Mouse (Mus musculus): ENCODE measurements around the gene Nav3.
A peak's percentile ranks its signal among the peaks of the same experiment; 100 is the strongest.
"Not testable (repeated sequence)": the region's sequence is repeated elsewhere in the genome, so short reads cannot be mapped to it uniquely, and the experiment has no call there.

Nav3 gene

DNA sequence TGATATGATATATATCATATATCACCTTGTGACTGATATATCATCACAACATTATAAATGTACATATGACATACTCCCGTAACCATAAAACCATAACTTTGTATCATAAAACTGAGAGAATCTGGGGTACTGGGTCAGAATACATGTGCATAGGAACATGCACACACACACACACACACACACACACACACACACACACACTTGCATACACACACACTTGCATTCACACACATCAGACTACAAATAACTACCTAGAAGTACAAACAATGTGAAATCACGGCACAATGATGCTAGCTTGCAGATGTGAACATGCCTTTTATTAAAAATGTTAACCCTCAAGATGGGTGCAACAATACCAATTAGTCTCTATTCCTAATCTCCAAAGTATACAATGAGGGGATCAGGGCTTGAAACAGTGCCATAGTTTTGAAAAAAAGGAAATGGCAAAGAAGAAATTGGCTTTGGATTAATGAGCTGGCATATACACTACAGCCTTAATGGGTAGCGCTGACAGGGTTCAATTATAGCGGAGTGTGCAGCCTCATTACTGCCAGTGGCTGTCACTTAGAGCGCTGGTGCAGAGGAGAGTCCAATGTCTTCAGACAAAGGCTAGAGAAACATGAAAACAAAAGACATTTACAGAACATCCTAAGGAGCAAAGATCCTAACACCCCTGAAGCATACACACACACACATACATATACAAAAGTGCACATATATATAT lies 72.3 kb downstream of the Nav3 start:
- not testable (repeated sequence) for DNase-seq (ENCODE audit: low spot score in 2 of 2)

DNA sequence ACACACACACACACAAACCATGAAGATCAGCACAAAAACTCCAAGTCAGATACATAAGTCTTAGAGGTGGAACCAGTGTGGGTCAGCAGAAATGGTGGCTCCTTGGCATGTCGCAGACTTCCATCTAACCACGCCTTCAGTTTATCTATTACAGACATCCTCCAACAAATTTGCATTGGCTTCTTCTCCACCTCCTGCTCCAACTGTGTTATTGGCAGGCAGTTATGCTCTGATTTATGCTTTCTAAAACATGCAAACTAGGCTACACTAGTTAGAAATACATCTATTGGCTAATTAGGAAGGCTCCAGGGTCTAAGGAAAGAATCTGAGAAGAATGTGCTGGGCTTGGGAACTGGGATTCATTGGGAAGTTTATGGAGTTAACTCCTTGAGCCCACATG lies 75.2 kb downstream of the Nav3 start:
- DNase-seq (ENCODE audit: low spot score in 2 of 2), result no peak

DNA sequence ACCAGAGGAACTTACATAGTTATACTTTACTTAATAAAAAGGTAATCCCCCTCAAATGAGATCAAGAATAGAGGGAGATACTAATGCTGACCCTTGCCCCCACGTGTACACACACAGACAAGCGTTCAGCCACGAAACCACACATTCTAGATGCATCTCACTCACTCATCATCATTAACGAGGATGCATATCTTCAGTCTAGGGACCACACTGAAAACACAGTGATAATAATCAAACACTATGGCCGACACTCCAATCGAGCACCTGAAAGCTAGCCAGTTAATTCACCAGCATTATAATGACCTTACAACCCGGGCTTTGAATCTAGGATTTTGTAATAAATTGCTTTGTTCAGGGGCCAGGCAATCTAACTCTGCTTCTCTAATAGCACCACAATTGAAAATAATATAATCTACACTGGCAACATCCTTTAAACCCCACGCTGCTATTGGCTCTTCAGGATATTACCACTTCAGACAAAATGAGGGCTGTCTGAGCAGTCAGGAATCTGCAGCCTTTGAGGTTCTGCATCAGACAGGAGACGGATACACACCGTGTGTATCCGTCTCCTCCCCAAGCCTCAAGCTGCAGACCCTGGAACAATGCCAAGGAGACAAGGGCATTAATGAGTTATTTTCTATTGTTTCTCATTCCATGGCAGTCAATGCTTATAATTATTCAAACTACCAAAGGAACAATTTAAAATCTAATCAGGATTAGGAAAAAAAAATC lies 83.1 kb downstream of the Nav3 start:
- DNase-seq (ENCODE audit: low spot score in 2 of 2), result no peak

DNA sequence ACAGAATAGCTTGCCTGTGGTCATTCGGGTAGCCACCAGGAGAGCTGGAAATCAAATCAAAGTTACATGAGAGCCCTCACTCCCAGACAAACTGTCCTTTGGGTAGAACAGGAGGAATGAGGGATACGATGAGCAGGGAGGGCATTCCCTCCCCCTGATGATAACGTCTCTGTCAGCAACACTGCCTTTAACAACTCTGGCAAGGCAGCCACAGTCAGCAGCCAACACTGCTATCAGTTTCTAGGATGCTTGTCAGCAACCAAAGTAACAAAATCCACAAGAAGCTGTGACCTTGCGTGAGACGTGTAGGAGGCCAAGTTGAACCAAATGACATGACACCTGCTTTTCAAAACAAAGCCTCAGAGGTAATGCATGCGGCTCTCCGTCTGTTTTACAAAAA lies 103.9 kb downstream of the Nav3 start:
- no peak for DNase-seq (ENCODE audit: low spot score in 2 of 2)

DNA sequence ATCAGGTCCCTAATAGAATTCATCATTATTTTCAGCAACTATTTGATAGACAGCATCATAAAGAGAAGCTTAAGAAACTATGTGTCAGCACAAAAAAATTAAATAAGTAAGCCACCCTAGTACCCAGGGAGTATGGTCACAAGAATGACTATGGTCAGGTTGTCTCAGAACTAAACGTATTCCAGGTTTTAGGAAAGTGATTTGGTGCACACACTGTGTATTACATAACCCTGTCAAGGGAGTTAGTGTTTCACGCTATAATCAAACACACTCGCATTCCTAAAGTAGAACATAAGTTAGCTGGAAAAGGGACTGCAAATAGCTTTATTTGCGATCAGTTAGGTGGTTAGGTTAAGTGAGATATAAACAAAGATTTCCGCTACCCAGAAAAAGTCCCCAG lies 126.0 kb downstream of the Nav3 start:
- DNase-seq (ENCODE audit: low spot score in 2 of 2), result no peak

DNA sequence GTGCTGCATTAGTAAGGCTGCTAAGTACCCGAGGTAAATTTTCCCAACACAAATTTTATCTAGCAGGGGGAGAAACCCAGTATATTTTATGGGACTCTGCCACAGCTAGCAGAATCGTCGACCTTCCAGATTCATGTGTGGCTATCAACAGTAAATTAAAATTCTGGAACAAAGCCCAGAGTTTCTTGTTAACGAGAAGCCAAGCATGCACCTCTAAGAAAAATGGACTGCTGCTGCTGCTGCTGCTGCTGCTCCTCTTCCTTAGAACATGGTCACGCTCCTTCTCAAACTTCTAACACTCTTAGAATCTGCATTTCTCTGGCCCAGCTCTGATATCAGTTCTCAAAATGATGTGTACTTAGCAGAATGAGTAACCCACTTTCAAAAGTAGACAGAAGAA lies 126.4 kb downstream of the Nav3 start:
- no peak for DNase-seq (ENCODE audit: low spot score in 2 of 2)

GRCm38 (mm10) chr10:110322082-110322632 lies 133.8 kb downstream of the Nav3 start:
- DNase-seq (ENCODE audit: low spot score in 2 of 2), result no peak

GRCm38 (mm10) chr10:110317275-110317674 lies 138.7 kb downstream of the Nav3 start:
- DNase-seq (ENCODE audit: low spot score in 2 of 2), result no peak

DNA sequence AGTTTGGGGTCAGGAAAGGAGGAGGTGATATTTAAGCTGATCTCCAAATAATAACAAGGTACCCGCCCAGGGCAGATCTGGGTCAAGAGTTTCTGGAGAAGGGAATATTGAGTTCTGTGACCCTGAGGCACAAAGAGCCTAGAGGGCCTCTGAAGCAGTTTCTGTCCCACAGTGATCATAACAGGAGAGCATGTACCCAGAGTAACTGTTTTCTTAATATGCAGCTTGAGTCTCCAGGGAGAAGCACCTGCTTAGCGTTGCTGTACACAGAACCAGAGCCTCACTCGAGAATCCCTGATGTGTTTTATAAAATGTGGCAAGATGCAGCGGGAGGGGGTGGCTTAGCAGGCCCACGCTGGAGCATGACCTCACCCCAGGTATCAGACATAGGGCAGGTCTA lies 141.5 kb downstream of the Nav3 start:
- DNase-seq (ENCODE audit: low spot score in 2 of 2), result no peak

- DNase-seq (ENCODE audit: low spot score in 2 of 2), result no peak
Observed at GRCm38 (mm10) chr10:110313959-110314358, 142.0 kb downstream of the Nav3 start.

GRCm38 (mm10) chr10:110309511-110309910 lies 146.5 kb downstream of the Nav3 start:
- DNase-seq (ENCODE audit: low spot score in 2 of 2), result peak in 1 of 2 experiments; percentile 46

DNA sequence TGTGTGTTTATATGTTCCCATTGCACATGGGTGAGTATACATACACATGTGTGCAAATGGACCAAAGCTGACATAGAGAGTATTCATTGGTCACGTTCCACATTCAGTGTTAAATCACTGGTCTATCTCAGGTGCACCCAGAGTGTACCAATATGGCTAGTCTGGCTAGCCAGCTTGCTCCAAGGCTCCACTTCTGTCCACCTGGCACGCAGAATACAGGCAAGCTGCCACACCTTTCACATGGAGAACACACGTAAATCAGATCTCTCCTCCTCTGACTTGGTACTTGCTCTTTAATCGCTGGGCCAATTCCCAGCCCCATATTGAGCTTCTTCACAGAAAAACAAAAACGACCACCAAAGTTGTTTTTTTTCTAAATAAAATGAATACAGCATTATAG lies 150.4 kb downstream of the Nav3 start:
- no peak for DNase-seq (ENCODE audit: low spot score in 2 of 2)

GRCm38 (mm10) chr10:110290016-110290623 lies 165.9 kb downstream of the Nav3 start:
- no peak for DNase-seq (ENCODE audit: low spot score in 2 of 2)

DNA sequence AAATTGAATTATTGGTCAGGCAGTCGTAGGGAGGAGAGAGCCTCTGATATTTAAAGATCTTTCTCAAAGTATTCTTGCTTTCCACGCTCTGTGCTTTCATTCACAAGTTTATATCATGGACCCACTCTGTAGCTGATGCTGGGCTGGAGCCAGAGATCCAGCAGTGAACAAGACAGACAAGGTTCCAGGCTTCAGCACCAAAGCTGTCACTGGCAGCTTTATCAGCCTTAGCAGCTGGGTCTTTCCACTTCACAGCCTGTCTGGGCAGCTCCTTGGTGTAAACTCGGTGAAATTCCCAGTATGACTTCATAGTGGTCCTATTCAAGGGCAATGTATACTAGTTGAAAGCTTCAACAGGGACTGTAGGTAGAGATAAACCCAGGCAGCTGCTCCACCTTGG lies 172.1 kb downstream of the Nav3 start:
- no peak for DNase-seq (ENCODE audit: low spot score in 2 of 2)

GRCm38 (mm10) chr10:110272818-110273217 lies 183.2 kb downstream of the Nav3 start:
- DNase-seq (ENCODE audit: low spot score in 2 of 2), result no peak

- DNase-seq (ENCODE audit: low spot score in 2 of 2), result no peak
Observed at GRCm38 (mm10) chr10:110270561-110270960, 185.4 kb downstream of the Nav3 start.

DNA sequence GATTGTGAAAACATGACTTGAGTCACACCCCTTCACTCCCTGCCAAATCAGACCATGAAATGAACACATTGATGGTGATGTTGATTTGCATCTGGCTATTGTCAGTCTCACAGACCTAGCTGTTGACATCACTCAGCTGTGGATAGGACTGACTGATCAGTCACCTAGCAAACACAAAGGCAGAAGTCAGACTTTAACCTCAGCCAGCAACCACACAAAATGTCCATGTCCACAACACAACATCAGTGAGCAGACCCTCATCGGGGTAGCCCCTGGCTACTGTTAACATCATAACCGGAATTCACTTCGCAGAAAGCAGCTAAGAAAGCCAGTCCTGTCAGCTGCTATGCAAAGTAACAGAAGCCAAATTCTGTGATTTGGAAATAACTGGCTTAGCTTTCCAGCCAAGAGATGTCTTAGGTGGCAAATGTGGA lies 213.9 kb downstream of the Nav3 start:
- DNase-seq (ENCODE audit: low spot score in 2 of 2), result no peak

DNA sequence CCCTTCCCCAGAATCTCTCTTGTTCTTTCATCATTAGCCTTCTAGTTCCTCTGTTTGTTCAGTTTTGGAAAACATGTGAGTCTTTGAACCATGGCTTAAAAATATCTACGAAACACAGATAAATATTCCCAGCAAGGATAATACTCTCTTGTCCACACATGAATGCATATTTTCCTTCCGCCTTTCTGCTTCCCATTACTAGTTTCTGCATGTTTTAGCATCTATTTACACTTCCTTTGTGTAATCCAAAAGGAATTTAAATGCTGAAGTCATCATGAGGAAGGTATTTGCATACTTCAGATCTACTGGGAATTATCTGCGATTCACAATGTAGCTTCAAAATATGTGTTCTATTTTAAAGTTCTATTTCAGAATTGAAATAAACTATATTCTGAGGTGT lies 215.3 kb downstream of the Nav3 start:
- no peak for DNase-seq (ENCODE audit: low spot score in 2 of 2)

DNA sequence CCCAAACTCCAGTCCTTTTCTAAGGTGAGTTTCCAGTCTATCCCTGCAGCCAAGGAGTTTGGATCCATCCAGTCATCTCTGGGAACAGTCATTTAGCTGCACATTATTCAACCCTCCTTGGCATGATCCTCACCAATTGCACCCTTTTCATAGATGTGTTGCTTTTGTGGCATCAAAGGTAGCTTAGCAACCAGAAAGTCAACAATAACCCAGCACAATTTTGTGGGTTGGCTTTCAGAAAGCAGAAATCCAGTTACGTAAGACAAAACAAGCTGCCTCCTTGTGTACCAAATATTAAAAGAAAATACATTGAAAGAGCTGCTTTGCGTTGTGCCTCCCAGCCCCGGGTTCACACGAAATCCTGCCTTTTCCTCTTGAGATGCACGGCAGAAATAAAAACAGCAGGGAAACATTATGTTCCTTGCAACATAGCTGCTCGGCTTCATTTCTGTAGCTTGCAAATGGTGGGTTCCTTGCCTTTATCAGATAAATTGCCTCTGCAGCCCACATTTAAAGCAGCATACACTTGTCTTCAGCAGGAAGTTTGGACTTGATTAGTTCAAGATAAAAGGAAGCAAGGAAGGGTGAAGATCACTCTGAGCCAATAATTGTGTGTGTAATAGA lies 222.6 kb downstream of the Nav3 start:
- DNase-seq (ENCODE audit: low spot score in 2 of 2), result peak in 1 of 2 experiments; percentile 23

GRCm38 (mm10) chr10:110206411-110206810 lies 249.6 kb downstream of the Nav3 start:
- DNase-seq (ENCODE audit: low spot score in 2 of 2), result no peak

- no peak for DNase-seq (ENCODE audit: low spot score in 2 of 2)
Observed at GRCm38 (mm10) chr10:110204121-110204697, 251.8 kb downstream of the Nav3 start.

DNA sequence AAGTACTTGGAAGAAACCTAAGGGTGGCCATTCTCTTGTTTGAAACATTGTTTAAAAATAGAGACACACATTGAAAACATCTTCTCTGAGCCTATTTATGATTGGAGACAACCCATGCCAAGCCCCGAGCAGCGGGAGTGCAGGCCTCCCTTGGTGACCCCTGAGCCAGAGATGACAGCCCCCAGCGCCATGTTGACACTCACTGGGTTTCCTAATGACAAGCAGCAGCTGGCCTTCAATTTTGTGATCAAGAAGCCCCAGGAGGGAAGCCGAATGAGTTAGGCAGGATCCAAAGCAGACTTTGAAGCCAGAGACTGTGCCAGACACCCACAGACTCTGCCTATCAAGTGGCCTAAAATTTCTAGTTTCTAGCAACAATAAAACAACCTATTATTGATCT lies 263.1 kb downstream of the Nav3 start:
- no peak for DNase-seq (ENCODE audit: low spot score in 2 of 2)
